Mouse (Mus musculus) heart, embryonic 10.5 days (tissue): ENCODE results near the gene Tmcc3. TPM values are rescaled to one million over a fixed set of nuclear protein-coding genes. Genes with fewer than 3 reads are reported as not detected.

Experiments used
- DNase-seq: peaks from one replicate; pipeline ENCODE4 v3.0.0-alpha.2; 2017; ENCODE audit warnings: low spot score
- H3K27ac ChIP-seq: fragments of 300-500 bp; sonication (generic); 2 replicates; pipeline ENCODE4 v1.5.1; 2016; ENCODE audit warnings: mild to moderate bottlenecking
- H3K27me3 ChIP-seq: fragments of 300-500 bp; sonication (generic); 2 replicates; pipeline ENCODE4 v1.6.1; 2016; ENCODE audit warnings: mild to moderate bottlenecking; ENCODE audit not compliant: poor library complexity, insufficient read depth, severe bottlenecking
- H3K36me3 ChIP-seq: fragments of 300-500 bp; sonication (generic); 2 replicates; pipeline ENCODE4 v1.6.1; 2016; ENCODE audit warnings: mild to moderate bottlenecking, moderate library complexity
- H3K4me1 ChIP-seq: fragments of 300-500 bp; sonication (generic); 2 replicates; pipeline ENCODE4 v1.6.1; 2016; ENCODE audit warnings: mild to moderate bottlenecking
- H3K4me3 ChIP-seq: fragments of 300-500 bp; sonication (generic); 2 replicates; pipeline ENCODE4 v1.5.1; 2016; ENCODE audit warnings: mild to moderate bottlenecking, moderate library complexity
- H3K9me3 ChIP-seq: fragments of 300-500 bp; sonication (generic); 2 replicates; pipeline ENCODE4 v1.6.1; 2016; ENCODE audit warnings: mild to moderate bottlenecking, moderate library complexity
- WGBS: fragments of 180-500 bp; shearing (Covaris S2); methylation state at CpG from one replicate; pipeline ENCODE4 v1.1.7; 2016; 5-methylcytosine and 5-hydroxymethylcytosine counted together
- polyA plus RNA-seq: library from polyadenylated mRNA; unstranded; fragments of >200 nt; fragmentation: Nextera tagmentation; extraction: Ambion mirVana; gene quantifications from 2 replicates; pipeline ENCODE4 v1.2.1, GENCODE M21; 2016

The Tmcc3 gene
- polyA plus RNA-seq, 1 experiment from 2014 or later, result 12.2 TPM

DNA sequence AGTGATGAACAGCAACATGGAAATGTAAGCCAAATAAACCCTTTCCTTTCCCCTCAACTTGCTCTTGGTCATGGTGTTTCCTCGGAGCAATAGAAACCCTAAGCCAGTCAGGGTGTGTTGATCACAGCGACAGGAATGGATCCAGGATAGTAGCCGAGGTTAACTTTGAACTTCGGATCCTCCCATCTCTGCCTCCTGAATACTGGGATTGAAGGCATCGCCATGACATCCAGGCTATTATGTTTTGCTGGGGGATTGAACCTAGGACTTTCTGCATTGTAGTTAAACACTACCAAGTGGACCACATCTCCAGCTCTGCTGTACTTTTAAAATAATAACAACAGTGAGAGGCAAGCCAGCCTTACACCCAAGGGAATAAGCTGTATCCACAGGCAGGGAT lies 307.8 kb downstream of the Tmcc3 start:
- H3K4me3 ChIP-seq, result no peak overlapping the region
- H3K4me1 ChIP-seq, result peaks cover 15% of the 10 kb centered on the region
- no peak overlapping the region for H3K27ac ChIP-seq
- no peaks in the 10 kb centered on the region for H3K36me3 ChIP-seq
- peak; percentile 22 for DNase-seq
- WGBS, result 84% methylated on average over 5 of the region's 5 CpGs
- peaks cover 25% of the 10 kb centered on the region; the same call in 1 of the 2 replicates for H3K27me3 ChIP-seq
- H3K9me3 ChIP-seq, result no peaks in the 10 kb centered on the region

DNA sequence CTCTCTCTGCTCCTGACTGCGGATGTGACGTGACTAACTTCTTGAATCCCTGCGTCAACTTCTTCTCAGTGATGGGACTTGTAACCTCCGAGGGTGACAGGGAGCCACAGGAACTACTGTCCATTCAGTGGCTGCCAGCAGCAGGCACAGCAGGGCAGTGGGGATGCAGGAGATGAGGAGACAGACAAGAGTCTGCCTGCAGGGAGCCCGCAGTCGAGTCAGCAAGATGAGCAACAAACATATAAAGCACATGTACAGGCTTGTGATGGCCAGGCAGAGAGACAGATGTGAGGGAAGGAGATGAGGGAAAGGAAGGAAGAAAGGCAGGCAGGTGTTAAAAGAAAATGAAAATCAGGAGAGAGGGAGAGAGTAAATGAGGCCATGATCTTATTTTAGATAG lies 308.8 kb downstream of the Tmcc3 start:
- Histone ChIP-seq H3K4me1 (peaks cover 15% of the 10 kb centered on the region), H3K4me3 (no peak overlapping the region), H3K27me3 (peaks cover 25% of the 10 kb centered on the region; the same call in 1 of the 2 replicates), H3K36me3 (no peaks in the 10 kb centered on the region), H3K27ac (no peak overlapping the region), H3K9me3 (no peaks in the 10 kb centered on the region)
- DNase-seq, result no peak
- 51% methylated on average over 6 of the region's 6 CpGs for WGBS

DNA sequence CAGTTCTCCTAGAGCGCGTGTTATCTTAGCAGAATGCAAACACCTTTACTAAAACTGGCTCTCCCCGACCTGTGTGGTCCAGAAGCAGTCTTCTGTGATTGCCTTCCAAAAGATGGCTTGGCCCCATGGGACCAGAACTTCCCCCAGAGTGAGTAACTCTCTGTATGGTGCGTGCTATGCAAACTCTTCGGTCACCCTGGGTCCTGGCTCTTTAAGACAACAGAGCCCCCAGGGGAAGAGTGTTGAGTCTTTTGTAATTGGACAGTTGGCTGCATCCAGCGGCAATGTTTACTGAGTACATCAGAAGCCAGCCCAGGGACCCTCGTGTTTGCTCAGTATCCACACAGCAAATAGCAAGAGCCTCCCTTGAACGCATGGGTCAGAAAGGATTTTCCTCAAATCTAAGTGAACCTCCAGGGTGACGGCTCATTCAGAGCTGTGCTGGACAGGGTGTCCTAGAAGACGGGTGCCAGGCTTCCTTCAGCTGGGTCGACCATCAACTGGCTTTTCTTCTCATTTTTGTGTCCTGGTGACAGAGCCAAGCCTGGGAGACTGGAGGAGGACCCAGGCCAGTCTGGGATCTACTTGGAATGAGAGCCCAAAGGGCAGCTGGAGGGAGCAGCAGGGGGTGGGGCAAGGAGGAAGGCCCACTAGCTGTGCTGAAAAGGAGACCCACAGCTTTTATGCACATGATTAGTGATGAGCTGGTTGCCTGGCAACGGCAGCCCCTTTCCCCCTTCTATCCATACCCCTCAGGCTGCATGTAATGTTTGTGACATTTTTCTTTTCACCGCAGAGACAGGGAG lies 309.9 kb downstream of the Tmcc3 start:
- DNase-seq, result peak; percentile 73
- peaks cover 15% of the 10 kb centered on the region for H3K4me1 ChIP-seq
- WGBS, result 18% methylated on average over 13 of the region's 13 CpGs
- no peaks in the 10 kb centered on the region for H3K36me3 ChIP-seq
- peaks cover 25% of the 10 kb centered on the region; the same call in 1 of the 2 replicates for H3K27me3 ChIP-seq
- 0 out of 2 replicates have a peak overlapping the region, but pooled peaks have one; percentile 15 for H3K4me3 ChIP-seq
- no peak overlapping the region for H3K27ac ChIP-seq
- no peaks in the 10 kb centered on the region for H3K9me3 ChIP-seq

GRCm38 (mm10) chr10:94622281-94622680 lies 310.5 kb downstream of the Tmcc3 start:
- H3K27me3 ChIP-seq, result peaks cover 25% of the 10 kb centered on the region; the same call in 1 of the 2 replicates
- 45% methylated on average over 5 of the region's 5 CpGs for WGBS
- H3K36me3 ChIP-seq, result no peaks in the 10 kb centered on the region
- no peak overlapping the region for H3K27ac ChIP-seq
- no peak overlapping the region for H3K4me3 ChIP-seq
- no peaks in the 10 kb centered on the region for H3K9me3 ChIP-seq
- DNase-seq, result peak; percentile 51
- H3K4me1 ChIP-seq, result peaks cover 15% of the 10 kb centered on the region

GRCm38 (mm10) chr10:94622828-94623227 lies 311.1 kb downstream of the Tmcc3 start:
- no peaks in the 10 kb centered on the region for H3K9me3 ChIP-seq
- H3K4me1 ChIP-seq, result peaks cover 15% of the 10 kb centered on the region
- peak; percentile 62 for DNase-seq
- WGBS, result 46% methylated on average over 9 of the region's 9 CpGs
- H3K27me3 ChIP-seq, result peaks cover 25% of the 10 kb centered on the region; the same call in 1 of the 2 replicates
- H3K36me3 ChIP-seq, result no peaks in the 10 kb centered on the region
- no peak overlapping the region for H3K27ac ChIP-seq
- H3K4me3 ChIP-seq, result no peak overlapping the region

DNA sequence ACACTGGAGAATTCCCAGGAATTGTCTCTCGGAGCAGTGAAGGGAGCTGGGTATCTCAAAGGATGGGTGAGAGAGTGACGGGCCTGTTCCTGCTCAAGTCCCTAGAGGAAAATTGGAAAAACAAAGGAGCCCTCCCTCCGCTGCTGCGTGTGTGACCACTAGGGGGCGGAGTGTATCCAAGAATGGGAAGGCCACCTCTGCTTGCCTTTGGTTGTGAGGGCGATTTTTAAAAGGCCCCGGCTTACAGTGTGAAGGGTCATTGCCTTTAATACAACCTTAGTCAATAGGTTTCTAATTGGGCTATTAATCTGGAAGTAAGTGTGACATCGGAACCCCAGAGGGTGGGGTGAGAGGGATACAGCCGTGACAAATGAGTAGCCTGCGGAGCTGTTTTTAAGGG lies 311.9 kb downstream of the Tmcc3 start:
- H3K27ac ChIP-seq, result no peak overlapping the region
- peaks cover 15% of the 10 kb centered on the region for H3K4me1 ChIP-seq
- DNase-seq, result peak; percentile 94
- no peaks in the 10 kb centered on the region for H3K36me3 ChIP-seq
- H3K27me3 ChIP-seq, result peaks cover 25% of the 10 kb centered on the region; the same call in 1 of the 2 replicates
- no peak overlapping the region for H3K4me3 ChIP-seq
- WGBS, result 9% methylated on average over 10 of the region's 10 CpGs
- H3K9me3 ChIP-seq, result no peaks in the 10 kb centered on the region

DNA sequence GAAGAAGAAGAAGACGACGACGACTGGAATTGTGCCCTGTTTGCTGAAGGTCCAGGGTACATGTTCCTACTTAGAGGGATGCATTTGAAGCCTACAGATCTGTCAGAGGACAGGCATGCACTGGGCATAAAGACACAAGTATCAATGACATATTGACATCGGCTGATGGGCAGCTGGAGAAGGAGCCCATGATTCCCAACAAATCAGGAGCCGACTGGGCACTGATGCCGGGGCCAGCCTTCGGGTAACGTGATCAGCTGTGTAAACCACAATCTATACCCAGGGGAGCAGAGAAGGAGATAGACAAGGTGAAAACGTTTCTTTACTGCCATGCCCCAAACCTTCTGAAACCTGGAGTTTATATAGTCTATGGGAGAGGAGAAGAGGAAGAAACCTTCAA lies 313.3 kb downstream of the Tmcc3 start:
- Histone ChIP-seq H3K27ac (no peak overlapping the region), H3K4me1 (peaks cover 15% of the 10 kb centered on the region), H3K36me3 (no peaks in the 10 kb centered on the region), H3K27me3 (peaks cover 14% of the 10 kb centered on the region; the same call in 1 of the 2 replicates), H3K9me3 (no peaks in the 10 kb centered on the region), H3K4me3 (no peak overlapping the region)
- 87% methylated on average over 9 of the region's 9 CpGs for WGBS
- no peak for DNase-seq

DNA sequence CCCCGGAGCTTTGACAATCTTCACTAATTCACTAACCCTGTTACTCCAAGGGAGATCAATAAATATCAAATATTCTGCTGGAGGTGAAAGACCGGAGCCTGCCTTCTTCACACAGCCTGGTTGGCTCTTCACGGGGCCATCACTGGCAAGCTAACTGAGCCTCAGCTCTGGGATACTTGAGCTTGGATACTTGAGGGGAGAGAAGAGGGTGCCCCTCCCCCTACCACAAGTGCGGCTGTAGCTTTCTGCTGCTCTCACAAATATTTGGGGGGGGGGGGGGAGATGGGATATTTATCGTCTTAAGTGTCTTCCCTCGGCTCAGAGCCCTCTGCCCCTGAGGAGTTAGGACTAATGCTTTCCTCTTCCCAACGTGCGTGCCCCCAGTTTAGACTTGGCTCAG lies 313.9 kb downstream of the Tmcc3 start:
- no peak for DNase-seq
- Histone ChIP-seq H3K27me3 (0 out of 2 replicates have a peak, but pooled peaks cover 8% of the 10 kb centered on the region), H3K4me1 (peaks cover 15% of the 10 kb centered on the region), H3K4me3 (no peak overlapping the region), H3K9me3 (no peaks in the 10 kb centered on the region), H3K36me3 (no peaks in the 10 kb centered on the region), H3K27ac (no peak overlapping the region)
- 76% methylated on average over 8 of the region's 8 CpGs for WGBS

DNA sequence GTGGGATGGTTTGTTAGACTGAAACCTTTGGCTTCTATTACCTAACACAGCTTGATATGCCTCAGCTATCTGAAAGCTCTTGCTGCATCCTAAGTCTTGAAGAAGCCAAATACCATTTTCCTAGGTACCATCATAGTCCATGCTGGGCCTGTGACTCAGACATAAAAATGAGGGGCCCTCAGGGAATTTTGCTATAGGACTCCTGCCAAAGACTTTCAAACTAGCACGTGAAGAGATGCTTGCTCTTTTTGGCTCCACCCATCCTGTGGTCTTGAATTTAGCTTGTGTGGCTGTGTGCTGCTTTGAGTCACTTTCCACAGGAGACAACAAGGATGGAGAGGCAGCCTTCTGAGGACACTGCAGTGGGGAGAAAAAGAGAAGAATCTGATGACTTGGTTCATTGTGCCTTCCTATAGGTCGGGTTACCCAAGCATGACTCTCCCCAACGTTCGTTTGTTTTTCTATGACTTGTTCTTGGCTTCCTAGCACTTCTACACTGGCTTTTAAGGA lies 319.1 kb downstream of the Tmcc3 start:
- 71% methylated on average over 4 of the region's 4 CpGs for WGBS
- no peak for DNase-seq
- no peaks in the 10 kb centered on the region for H3K4me1 ChIP-seq
- H3K27me3 ChIP-seq, result no peaks in the 10 kb centered on the region
- no peak overlapping the region for H3K4me3 ChIP-seq
- no peak overlapping the region for H3K27ac ChIP-seq
- H3K9me3 ChIP-seq, result no peaks in the 10 kb centered on the region
- no peaks in the 10 kb centered on the region for H3K36me3 ChIP-seq

DNA sequence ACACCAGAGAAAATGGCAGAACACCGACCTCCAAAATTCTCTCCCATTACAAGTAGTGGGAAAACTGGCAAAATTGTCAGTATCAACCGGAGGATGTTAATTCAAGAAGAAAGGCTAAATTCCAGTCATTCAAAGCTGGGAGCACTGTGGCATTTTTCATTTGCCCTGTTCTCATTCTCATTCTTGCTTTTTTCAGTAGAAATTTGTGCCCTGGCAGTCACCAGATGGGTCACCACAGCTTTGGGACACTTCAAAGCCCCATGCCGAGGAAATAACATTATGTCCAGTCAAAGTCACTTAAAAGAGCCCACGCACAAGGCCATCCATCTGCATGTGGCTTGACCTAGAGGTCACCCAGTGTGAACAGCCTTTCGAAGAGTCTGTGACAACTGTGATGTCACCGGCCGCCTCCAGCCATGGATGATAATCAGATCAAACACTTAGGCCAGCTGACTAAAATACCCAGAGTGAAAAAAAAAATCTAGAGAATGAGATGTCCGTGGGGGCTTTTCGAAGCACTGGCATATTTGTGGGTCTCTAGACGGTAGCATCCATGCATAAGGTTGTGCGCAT lies 319.9 kb downstream of the Tmcc3 start:
- H3K4me3 ChIP-seq, result no peak overlapping the region
- DNase-seq, result peak; percentile 52
- H3K36me3 ChIP-seq, result no peaks in the 10 kb centered on the region
- no peaks in the 10 kb centered on the region for H3K27me3 ChIP-seq
- 75% methylated on average over 11 of the region's 11 CpGs for WGBS
- no peaks in the 10 kb centered on the region for H3K4me1 ChIP-seq
- no peak overlapping the region for H3K27ac ChIP-seq
- H3K9me3 ChIP-seq, result no peaks in the 10 kb centered on the region

GRCm38 (mm10) chr10:94632245-94632644 lies 320.5 kb downstream of the Tmcc3 start:
- H3K9me3 ChIP-seq, result no peaks in the 10 kb centered on the region
- no peaks in the 10 kb centered on the region for H3K27me3 ChIP-seq
- H3K4me3 ChIP-seq, result no peak overlapping the region
- peak; percentile 46 for DNase-seq
- WGBS, result 91% methylated on average over 5 of the region's 5 CpGs
- H3K27ac ChIP-seq, result no peak overlapping the region
- H3K36me3 ChIP-seq, result no peaks in the 10 kb centered on the region
- no peaks in the 10 kb centered on the region for H3K4me1 ChIP-seq

DNA sequence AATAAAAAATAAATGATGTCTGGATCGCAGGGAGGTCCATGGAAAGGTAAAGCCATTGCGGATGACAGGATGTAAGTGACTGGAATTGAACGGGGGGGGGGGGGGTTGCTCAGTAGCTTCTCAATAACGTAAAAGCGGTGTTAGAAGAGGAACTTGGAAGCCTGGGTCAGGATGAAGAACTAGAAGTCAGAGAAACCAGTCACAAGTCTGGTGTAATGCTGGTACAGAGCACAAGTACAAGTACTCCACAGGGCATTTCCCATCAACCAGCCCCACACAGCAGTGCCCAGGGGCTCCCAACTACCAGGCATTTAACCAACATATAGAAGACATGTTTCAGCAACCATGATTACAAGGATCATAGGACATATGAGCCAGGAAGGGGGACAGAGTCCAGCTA lies 326.9 kb downstream of the Tmcc3 start:
- H3K27me3 ChIP-seq, result no peaks in the 10 kb centered on the region
- no peak overlapping the region for H3K4me3 ChIP-seq
- H3K9me3 ChIP-seq, result no peaks in the 10 kb centered on the region
- WGBS, result 92% methylated on average over 5 of the region's 5 CpGs
- H3K27ac ChIP-seq, result no peak overlapping the region
- 0 out of 2 replicates have a peak, but pooled peaks cover 3% of the 10 kb centered on the region for H3K4me1 ChIP-seq
- H3K36me3 ChIP-seq, result no peaks in the 10 kb centered on the region
- no peak for DNase-seq

DNA sequence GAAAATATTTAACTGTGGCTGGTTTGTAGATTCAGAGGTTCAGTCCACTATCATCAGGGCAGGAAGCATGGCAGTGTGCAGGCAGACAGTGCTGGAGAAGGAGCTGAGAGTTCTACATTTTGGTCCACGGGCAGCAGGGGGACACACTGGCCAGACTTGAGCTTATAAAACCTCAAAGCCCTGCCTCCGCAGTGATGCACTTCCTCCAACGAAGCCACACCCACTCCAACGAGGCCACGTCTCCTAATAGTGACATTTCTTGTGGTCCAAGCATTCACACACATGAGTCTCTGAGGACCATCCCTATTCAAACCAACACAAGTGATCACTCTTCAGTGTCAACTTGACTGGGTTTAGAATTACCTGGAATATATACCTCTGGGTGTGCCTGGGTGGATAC lies 327.5 kb downstream of the Tmcc3 start:
- Histone ChIP-seq H3K27ac (no peak overlapping the region), H3K4me3 (no peak overlapping the region)
- WGBS, result 81% methylated on average over 5 of the region's 5 CpGs

More for the DNA sequence above, 327.5 kb downstream of the Tmcc3 start:
- 0 out of 2 replicates have a peak, but pooled peaks cover 3% of the 10 kb centered on the region for H3K4me1 ChIP-seq
- H3K9me3 ChIP-seq, result no peaks in the 10 kb centered on the region
- H3K36me3 ChIP-seq, result no peaks in the 10 kb centered on the region
- no peak for DNase-seq
- H3K27me3 ChIP-seq, result no peaks in the 10 kb centered on the region
